In the genomic region with DNA sequence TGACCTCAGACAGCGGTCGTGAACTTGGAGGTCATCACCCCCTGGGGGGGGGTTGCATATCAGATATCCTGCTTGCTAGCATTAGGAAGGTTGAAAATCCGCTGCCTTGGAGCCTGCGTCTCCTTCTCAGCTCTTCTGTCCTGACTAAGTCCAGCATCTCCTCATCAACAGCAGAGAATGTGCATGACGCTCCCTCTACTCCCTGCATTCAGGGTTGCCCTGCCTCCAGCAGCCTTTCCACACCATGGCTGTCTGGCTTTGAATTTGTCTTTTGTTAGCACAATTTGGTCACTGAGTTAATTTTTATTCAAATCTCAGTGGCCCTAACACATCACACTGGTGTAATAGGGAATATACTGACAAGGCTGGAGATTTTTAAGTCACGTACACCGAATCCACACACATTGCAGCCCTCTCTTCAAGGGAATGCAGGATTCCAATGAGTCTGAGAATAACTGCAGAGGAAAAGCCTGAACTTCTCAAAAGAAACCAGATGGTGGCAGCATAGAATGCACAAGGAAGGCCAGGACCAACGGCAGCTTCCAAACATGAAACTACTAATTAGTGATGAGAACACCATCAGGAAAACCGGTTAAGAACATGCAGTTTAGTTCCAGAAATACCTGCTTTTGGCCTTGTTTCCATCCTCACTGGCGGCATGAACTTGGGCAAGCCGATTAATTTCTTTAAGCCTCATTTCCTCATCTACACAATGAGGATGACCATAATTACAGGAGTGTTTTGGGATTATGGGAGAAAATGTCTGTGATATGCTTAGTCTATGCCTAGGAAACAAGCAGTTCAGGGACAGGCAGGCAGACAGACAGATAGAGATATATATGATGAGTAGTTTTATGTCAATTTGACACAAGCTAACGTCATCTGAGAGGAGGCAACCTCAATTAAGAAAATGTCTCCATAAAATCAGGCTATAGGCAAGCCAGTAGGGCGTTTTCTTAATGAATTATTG, we compare ENCODE assay signal across 9 mouse cellular contexts.
DNase-seq lines count a peak whose midpoint lies in the region; ATAC-seq and TF ChIP-seq lines count a peak whose summit lies in the region.
"Had no signal": no experiment of that assay in that cellular context is flagged by ENCODE, and none has a peak within 500 bp of the region (broad histone marks: within the 10 kb centered on the region; RNA-seq: fewer than 3 reads in every experiment).

No protein-coding gene starts in this region.

- no peak overlapping the region for H3K9ac ChIP-seq in forebrain, embryonic 13.5 days
- H3K9ac ChIP-seq in midbrain, postnatal 0 days (replicated peaks; ENCODE audit: low read length, poor library complexity, severe bottlenecking): no peak overlapping the region
- H3K9ac ChIP-seq: heart, embryonic 15.5 days had no signal

- H3K4me2 ChIP-seq in forebrain, embryonic 13.5 days: no peak overlapping the region
- no peak overlapping the region for H3K4me2 ChIP-seq in midbrain, postnatal 0 days (ENCODE audit: low read depth, low read length, poor library complexity, severe bottlenecking)
- H3K4me2 ChIP-seq: heart, embryonic 15.5 days had no signal

- DNase-seq in gastrocnemius, adult 18-20 months (ENCODE audit: low spot score): peak; percentile 11
- no peak for DNase-seq in gastrocnemius, adult 8-10 months (ENCODE audit: low spot score in 2 of 2)
- peak; percentile 88 for DNase-seq in brain, adult 2 months (ENCODE audit: low read depth, low spot score)
- peak; percentile 6 for DNase-seq in kidney, adult 18-20 months
- peak; percentile 29 to 57 for DNase-seq in left cerebral cortex, postnatal 36 days (ENCODE audit: low spot score in 2 of 2)
- peak; percentile 87 for DNase-seq in midbrain, postnatal 0 days (ENCODE audit: low spot score)
- no peak for DNase-seq in thymus, postnatal 25 days

- intact Hi-C loops in left cerebral cortex, postnatal 36 days (cut with DNase I): loop anchor here (5.0 to 10.0 kb wide), 3 partner anchors 213 to 574 kb away; no protein-coding TSS in a partner anchor

- no peaks in the 10 kb centered on the region for H3K4me1 ChIP-seq in forebrain, embryonic 13.5 days
- H3K4me1 ChIP-seq in midbrain, postnatal 0 days (ENCODE audit: insufficient read depth, low read length): no peaks in the 10 kb centered on the region
- H3K4me1 ChIP-seq: heart, embryonic 15.5 days had no signal

- no peaks in the 10 kb centered on the region for H3K27me3 ChIP-seq in forebrain, embryonic 13.5 days
- H3K27me3 ChIP-seq in midbrain, postnatal 0 days (ENCODE audit: insufficient read depth, low read length): no peaks in the 10 kb centered on the region
- H3K27me3 ChIP-seq: heart, embryonic 15.5 days had no signal

- peak; percentile 84 for ATAC-seq in forebrain, embryonic 13.5 days
- peak; percentile 72 for ATAC-seq in midbrain, postnatal 0 days (ENCODE audit: low FRiP score)

- no peak overlapping the region for H3K4me3 ChIP-seq in forebrain, embryonic 13.5 days
- H3K4me3 ChIP-seq in midbrain, postnatal 0 days (ENCODE audit: low read depth, low read length): no peak overlapping the region
- H3K4me3 ChIP-seq: heart, embryonic 15.5 days had no signal

- no peaks in the 10 kb centered on the region for H3K9me3 ChIP-seq in forebrain, embryonic 13.5 days (replicated peaks)
- H3K9me3 ChIP-seq in midbrain, postnatal 0 days (ENCODE audit: low read length): no peaks in the 10 kb centered on the region
- H3K9me3 ChIP-seq: heart, embryonic 15.5 days had no signal

- H3K27ac ChIP-seq in forebrain, embryonic 13.5 days: no peak overlapping the region
- H3K27ac ChIP-seq in midbrain, postnatal 0 days (ENCODE audit: low read depth, low read length): no peak overlapping the region
- H3K27ac ChIP-seq: heart, embryonic 15.5 days had no signal

- H3K36me3 ChIP-seq in forebrain, embryonic 13.5 days (ENCODE audit: poor library complexity, severe bottlenecking): no peaks in the 10 kb centered on the region
- H3K36me3 ChIP-seq in midbrain, postnatal 0 days (ENCODE audit: insufficient read depth, low read length): no peaks in the 10 kb centered on the region
- H3K36me3 ChIP-seq: heart, embryonic 15.5 days had no signal

- 64% methylated on average over 13 of the region's 13 CpGs for WGBS in forebrain, embryonic 13.5 days
- WGBS in midbrain, postnatal 0 days: 61% methylated on average over 13 of the region's 13 CpGs

- TF ChIP-seq CTCF in midbrain, postnatal 0 days (IDR thresholded peaks at IDR 0.05): peak; percentile 88

Comparison
In these comparisons a context has a peak if more than half of its experiments do, and no peak if none do; other contexts are left out.
1. DNase-seq: peak in gastrocnemius, adult 18-20 months (single experiment), brain, adult 2 months (single experiment), kidney, adult 18-20 months (single experiment), left cerebral cortex, postnatal 36 days (2 of 2) and midbrain, postnatal 0 days (single experiment); none in gastrocnemius, adult 8-10 months (0 of 2) and thymus, postnatal 25 days (single experiment).